Mouse (Mus musculus): ENCODE measurements around the gene Stk39. TPM values are rescaled to one million over a fixed set of nuclear protein-coding genes. Genes with fewer than 3 reads are reported as not detected.

Stk39 gene
- polyA plus RNA-seq, 1 experiment from 2014 or later: 45.1 TPM

DNA sequence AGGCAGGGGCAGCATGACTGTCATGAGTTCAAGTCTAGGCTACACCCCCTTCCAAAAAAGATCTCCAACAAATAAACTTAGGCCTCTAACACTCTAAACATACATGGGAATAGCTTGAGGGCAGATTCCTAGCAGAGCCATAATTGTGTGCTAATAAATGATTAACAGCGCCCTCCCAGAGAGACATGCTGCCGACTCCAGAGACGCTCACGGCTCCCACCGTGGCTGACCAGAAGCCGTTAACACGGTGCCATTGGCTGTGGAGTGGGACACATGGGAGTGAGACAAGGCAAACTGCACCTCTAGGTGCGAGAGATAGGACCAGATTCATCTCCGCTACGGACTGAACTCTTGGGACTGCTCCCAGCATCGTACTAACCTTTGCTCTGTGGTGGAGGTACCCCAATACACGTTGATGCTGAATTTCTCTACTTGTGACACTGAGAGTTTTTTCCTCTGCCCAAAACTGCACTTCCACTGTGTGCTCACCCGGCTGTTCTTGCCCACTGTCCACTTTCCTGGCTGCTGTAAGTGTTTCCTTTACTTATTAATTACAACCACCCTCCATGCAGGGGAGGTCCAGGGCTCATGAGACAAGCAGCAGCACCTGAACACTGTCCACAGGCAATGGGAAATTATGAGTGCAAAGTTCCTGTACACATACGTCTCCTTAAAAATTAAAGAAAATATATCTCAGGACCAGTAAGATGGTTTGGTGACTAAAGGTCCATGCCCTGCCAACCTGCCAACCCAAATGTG is 84.1 kb downstream of the Stk39 start:
- ATAC-seq (replicated peaks; ENCODE audit: low FRiP score) (no peak), DNase-seq (ENCODE audit: low spot score) (no peak)
- no peak overlapping the region for H3K4me2 ChIP-seq (ENCODE audit: low read depth, low read length, severe bottlenecking)
- 89% methylated on average over 14 of the region's 14 CpGs for WGBS
- no peak overlapping the region for H3K9ac ChIP-seq (ENCODE audit: low read length)
- no peak overlapping the region for H3K27ac ChIP-seq (ENCODE audit: low read depth, low read length)
- H3K36me3 ChIP-seq (ENCODE audit: control insufficient read depth, insufficient read depth, low read length): no peaks in the 10 kb centered on the region; the same call in 1 of the 2 replicates
- H3K4me1 ChIP-seq (replicated peaks; ENCODE audit: control insufficient read depth, insufficient read depth, low read length): peaks cover 2% of the 10 kb centered on the region; the same call in 1 of the 2 replicates
- H3K9me3 ChIP-seq (ENCODE audit: control insufficient read depth, low read length): no peaks in the 10 kb centered on the region
- no peaks in the 10 kb centered on the region for H3K27me3 ChIP-seq (ENCODE audit: control insufficient read depth, insufficient read depth, low read length)
- no peak overlapping the region for H3K4me3 ChIP-seq (ENCODE audit: low read depth, low read length)

DNA sequence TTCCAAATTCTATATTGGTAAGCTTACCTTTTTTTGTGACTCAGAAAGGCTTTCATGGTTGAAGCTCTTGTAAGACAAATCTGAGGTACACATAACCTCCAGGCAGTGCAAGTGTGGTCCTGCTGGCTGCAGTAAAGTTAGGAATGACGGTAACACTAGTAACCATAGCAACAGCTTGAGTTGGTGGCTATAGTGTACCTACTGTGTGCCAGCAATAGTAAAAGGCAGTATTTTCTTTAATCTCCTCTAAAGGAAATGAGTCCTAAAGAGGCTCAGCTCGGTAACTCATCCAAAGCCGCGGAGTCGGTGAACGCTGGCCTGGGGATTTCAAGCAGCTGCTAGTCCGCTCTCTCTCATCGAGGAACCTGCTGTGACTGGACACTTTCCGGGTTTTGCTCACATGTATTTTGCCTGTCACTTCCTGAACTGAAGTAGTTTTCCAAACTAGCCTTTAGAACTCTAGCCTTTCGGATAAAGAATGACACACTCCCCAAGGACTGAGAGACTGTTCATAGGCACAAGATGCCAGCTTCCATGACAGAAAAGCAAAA is 85.7 kb downstream of the Stk39 start:
- H3K9me3 ChIP-seq (ENCODE audit: control insufficient read depth, low read length): no peaks in the 10 kb centered on the region
- H3K9ac ChIP-seq (ENCODE audit: low read length): no peak overlapping the region
- no peak overlapping the region for H3K4me3 ChIP-seq (ENCODE audit: low read depth, low read length)
- peaks cover 4% of the 10 kb centered on the region; the same call in 1 of the 2 replicates for H3K4me1 ChIP-seq (replicated peaks; ENCODE audit: control insufficient read depth, insufficient read depth, low read length)
- H3K36me3 ChIP-seq (ENCODE audit: control insufficient read depth, insufficient read depth, low read length): no peaks in the 10 kb centered on the region; the same call in 1 of the 2 replicates
- no peak for ATAC-seq (replicated peaks; ENCODE audit: low FRiP score)
- H3K27me3 ChIP-seq (ENCODE audit: control insufficient read depth, insufficient read depth, low read length): no peaks in the 10 kb centered on the region
- 55% methylated on average over 10 of the region's 10 CpGs for WGBS
- no peak overlapping the region for H3K27ac ChIP-seq (ENCODE audit: low read depth, low read length)
- no peak for DNase-seq (ENCODE audit: low spot score)
- no peak overlapping the region for H3K4me2 ChIP-seq (ENCODE audit: low read depth, low read length, severe bottlenecking)

DNA sequence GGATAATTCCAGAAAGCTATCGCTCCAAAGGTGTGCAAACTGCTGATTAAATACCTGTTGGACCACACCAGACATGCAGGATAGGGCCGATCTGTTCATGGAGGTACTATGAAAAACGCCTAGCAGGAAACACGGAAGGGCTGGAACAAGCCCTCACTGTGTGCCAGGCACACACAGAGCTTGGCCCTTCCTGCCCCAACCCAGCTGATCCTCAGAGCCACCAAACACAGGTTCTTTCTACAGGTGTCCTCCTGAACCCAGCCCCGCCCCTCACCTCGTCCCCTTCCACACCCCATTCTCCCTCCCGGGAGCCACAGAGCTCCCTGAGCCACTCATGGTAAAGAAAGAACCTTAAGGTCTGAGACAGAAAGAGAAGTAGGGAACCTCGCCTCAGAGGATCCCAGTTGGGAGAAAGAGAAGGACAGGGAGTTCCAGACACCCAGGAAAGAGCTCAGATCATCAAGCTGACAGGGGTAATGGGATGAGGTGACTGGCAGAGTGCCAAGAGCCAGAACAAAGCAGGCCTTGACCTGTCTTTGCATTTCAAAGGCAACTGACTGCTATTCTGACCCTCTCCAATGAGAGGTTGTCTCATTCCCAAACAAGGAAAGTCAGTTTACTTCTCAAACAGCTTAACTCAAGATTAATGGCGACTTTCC is 86.3 kb downstream of the Stk39 start:
- Histone ChIP-seq H3K36me3 (ENCODE audit: control insufficient read depth, insufficient read depth, low read length) (no peaks in the 10 kb centered on the region; the same call in 1 of the 2 replicates), H3K27me3 (ENCODE audit: control insufficient read depth, insufficient read depth, low read length) (no peaks in the 10 kb centered on the region), H3K4me1 (replicated peaks; ENCODE audit: control insufficient read depth, insufficient read depth, low read length) (peaks cover 4% of the 10 kb centered on the region; the same call in 1 of the 2 replicates), H3K27ac (ENCODE audit: low read depth, low read length) (no peak overlapping the region), H3K4me3 (ENCODE audit: low read depth, low read length) (no peak overlapping the region), H3K9me3 (ENCODE audit: control insufficient read depth, low read length) (no peaks in the 10 kb centered on the region), H3K4me2 (ENCODE audit: low read depth, low read length, severe bottlenecking) (no peak overlapping the region), H3K9ac (ENCODE audit: low read length) (no peak overlapping the region)
- no peak for DNase-seq (ENCODE audit: low spot score)
- 74% methylated on average over 9 of the region's 9 CpGs for WGBS
- no peak; the same call in 1 of the 2 replicates for ATAC-seq (replicated peaks; ENCODE audit: low FRiP score)

DNA sequence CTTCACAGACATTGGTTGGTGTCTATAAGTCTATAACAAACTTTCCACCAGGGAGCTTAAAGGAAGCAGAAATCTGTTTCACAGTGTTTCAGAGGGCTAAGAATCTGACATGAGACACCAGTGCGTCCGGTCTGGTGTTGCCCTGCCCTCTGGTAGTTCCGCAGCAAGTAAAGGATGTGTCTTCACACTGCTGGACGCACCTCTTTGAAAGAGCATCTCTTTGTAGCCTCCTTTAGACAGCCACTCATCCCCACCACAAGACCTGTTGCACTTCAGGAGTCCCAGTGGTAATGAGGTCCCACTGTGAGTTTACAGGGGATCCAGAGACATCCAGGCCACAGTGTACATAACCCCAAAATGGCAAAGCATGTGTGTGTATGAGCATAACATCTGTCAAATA is 88.1 kb downstream of the Stk39 start:
- WGBS: 93% methylated on average over 4 of the region's 4 CpGs
- H3K27me3 ChIP-seq (ENCODE audit: control insufficient read depth, insufficient read depth, low read length): no peaks in the 10 kb centered on the region
- ATAC-seq (replicated peaks; ENCODE audit: low FRiP score) (no peak), DNase-seq (ENCODE audit: low spot score) (no peak)
- H3K4me1 ChIP-seq (replicated peaks; ENCODE audit: control insufficient read depth, insufficient read depth, low read length): peaks cover 8% of the 10 kb centered on the region
- no peak overlapping the region for H3K9ac ChIP-seq (ENCODE audit: low read length)
- H3K27ac ChIP-seq (ENCODE audit: low read depth, low read length): no peak overlapping the region
- H3K4me2 ChIP-seq (ENCODE audit: low read depth, low read length, severe bottlenecking): no peak overlapping the region
- H3K4me3 ChIP-seq (ENCODE audit: low read depth, low read length): no peak overlapping the region
- no peaks in the 10 kb centered on the region for H3K9me3 ChIP-seq (ENCODE audit: control insufficient read depth, low read length)
- H3K36me3 ChIP-seq (ENCODE audit: control insufficient read depth, insufficient read depth, low read length): no peaks in the 10 kb centered on the region; the same call in 1 of the 2 replicates

DNA sequence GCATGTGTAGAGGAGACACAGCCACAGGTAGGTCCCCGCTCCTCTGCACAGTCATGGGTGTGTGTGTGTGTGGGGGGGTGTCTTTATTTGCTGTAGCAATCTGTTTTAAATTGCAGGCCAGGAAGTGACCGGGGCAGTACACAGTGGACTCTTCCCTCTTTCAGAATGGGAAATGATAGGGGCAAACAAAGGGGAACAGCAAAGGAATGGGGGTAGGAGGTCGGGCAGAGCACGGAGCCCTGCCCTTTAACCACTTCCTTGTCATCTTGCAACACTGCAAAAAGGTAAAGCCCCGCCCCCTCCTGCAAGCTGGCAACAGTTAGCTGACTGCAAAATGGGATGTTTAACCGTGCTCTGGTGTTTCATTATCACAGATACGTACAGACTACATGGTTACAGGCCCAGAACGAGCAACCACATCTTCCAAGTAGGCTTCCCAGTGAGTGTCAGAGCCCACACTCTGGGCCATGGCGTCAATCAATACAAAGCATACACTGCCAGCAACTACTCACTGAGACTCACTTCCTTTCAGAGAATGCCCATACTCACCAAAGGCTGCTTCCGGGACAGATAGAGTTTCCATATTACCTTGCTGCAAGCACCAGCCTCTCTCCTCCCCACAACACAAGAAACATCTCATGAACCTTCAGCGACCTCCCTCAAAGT is 89.5 kb downstream of the Stk39 start:
- Histone ChIP-seq H3K27ac (ENCODE audit: low read depth, low read length) (no peak overlapping the region), H3K4me1 (replicated peaks; ENCODE audit: control insufficient read depth, insufficient read depth, low read length) (peaks cover 10% of the 10 kb centered on the region), H3K4me2 (ENCODE audit: low read depth, low read length, severe bottlenecking) (no peak overlapping the region), H3K36me3 (ENCODE audit: control insufficient read depth, insufficient read depth, low read length) (no peaks in the 10 kb centered on the region; the same call in 1 of the 2 replicates), H3K9me3 (ENCODE audit: control insufficient read depth, low read length) (no peaks in the 10 kb centered on the region), H3K27me3 (ENCODE audit: control insufficient read depth, insufficient read depth, low read length) (no peaks in the 10 kb centered on the region), H3K9ac (ENCODE audit: low read length) (no peak overlapping the region), H3K4me3 (ENCODE audit: low read depth, low read length) (no peak overlapping the region)
- ATAC-seq (replicated peaks; ENCODE audit: low FRiP score): no peak
- WGBS: 73% methylated on average over 11 of the region's 11 CpGs
- DNase-seq (ENCODE audit: low spot score): no peak

DNA sequence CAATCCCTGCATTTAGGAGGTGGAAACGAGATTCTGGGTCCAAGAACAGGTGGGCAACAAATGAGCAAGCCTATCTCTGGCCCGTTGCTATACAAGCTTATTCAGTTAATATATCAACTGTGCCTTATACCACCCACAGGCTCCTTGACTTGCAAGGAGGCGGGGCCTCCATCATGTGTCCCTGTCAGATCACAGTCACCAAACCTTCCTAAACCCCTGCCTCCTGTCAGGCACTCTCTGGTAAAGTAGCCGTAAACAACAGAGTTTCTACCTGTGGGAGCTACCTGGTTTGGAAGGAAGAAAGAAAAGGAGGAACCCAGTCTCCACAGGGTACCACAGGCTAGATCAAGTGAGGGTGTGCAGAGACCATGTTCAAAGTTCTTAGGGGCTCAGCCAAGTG is 90.2 kb downstream of the Stk39 start:
- ATAC-seq (replicated peaks; ENCODE audit: low FRiP score) (no peak), DNase-seq (ENCODE audit: low spot score) (no peak)
- WGBS: 78% methylated on average over 4 of the region's 4 CpGs
- Histone ChIP-seq H3K36me3 (ENCODE audit: control insufficient read depth, insufficient read depth, low read length) (no peaks in the 10 kb centered on the region), H3K4me3 (ENCODE audit: low read depth, low read length) (no peak overlapping the region), H3K9me3 (ENCODE audit: control insufficient read depth, low read length) (no peaks in the 10 kb centered on the region), H3K4me1 (replicated peaks; ENCODE audit: control insufficient read depth, insufficient read depth, low read length) (peaks cover 9% of the 10 kb centered on the region), H3K27ac (ENCODE audit: low read depth, low read length) (no peak overlapping the region), H3K27me3 (ENCODE audit: control insufficient read depth, insufficient read depth, low read length) (no peaks in the 10 kb centered on the region), H3K4me2 (ENCODE audit: low read depth, low read length, severe bottlenecking) (no peak overlapping the region), H3K9ac (ENCODE audit: low read length) (no peak overlapping the region)

DNA sequence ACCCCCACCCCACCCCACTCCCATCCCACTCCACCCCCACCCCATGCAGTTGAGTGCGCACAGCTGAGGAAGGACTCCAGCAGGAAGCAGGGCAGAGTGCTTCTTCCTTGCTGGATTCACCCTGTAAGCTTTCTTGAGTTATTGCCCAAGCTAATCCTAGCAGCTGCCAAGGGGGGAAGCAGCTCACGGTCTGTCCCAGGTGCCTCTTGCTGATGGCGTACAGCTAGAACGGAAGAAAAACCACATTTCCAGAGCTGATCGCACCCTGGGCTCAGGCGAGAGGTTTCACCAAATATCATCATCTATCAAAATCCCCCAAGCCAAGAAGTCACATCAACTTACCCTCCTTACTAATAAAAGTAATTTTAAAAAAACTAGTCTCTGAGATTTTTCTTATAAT is 90.9 kb downstream of the Stk39 start:
- no peaks in the 10 kb centered on the region for H3K9me3 ChIP-seq (ENCODE audit: control insufficient read depth, low read length)
- H3K27ac ChIP-seq (ENCODE audit: low read depth, low read length): no peak overlapping the region
- H3K36me3 ChIP-seq (ENCODE audit: control insufficient read depth, insufficient read depth, low read length): no peaks in the 10 kb centered on the region
- H3K4me3 ChIP-seq (ENCODE audit: low read depth, low read length): no peak overlapping the region
- 71% methylated on average over 6 of the region's 6 CpGs for WGBS
- H3K4me2 ChIP-seq (ENCODE audit: low read depth, low read length, severe bottlenecking): no peak overlapping the region
- H3K27me3 ChIP-seq (ENCODE audit: control insufficient read depth, insufficient read depth, low read length): no peaks in the 10 kb centered on the region
- peaks cover 8% of the 10 kb centered on the region for H3K4me1 ChIP-seq (replicated peaks; ENCODE audit: control insufficient read depth, insufficient read depth, low read length)
- no peak overlapping the region for H3K9ac ChIP-seq (ENCODE audit: low read length)
- ATAC-seq (replicated peaks; ENCODE audit: low FRiP score) (no peak), DNase-seq (ENCODE audit: low spot score) (no peak)

DNA sequence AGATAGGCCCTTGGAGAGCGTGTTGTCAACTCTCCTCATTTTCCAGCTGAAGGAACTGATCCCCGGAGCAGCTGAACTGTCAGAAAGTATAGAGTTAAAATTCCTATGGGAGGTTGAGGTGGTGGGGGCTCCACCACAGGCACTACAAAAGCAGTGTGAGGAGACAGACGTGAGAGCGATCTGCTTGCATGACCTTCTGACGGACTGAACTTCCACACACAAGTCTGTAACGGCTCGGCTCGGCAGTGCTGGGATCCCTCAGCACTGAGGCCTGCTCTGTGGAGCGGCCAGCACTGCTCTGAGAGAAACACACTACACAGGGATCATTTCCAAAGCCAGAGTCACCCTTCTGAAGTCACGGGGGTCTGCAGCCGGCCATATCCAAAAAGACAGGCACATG is 92.4 kb downstream of the Stk39 start:
- peaks cover 8% of the 10 kb centered on the region for H3K4me1 ChIP-seq (replicated peaks; ENCODE audit: control insufficient read depth, insufficient read depth, low read length)
- H3K36me3 ChIP-seq (ENCODE audit: control insufficient read depth, insufficient read depth, low read length): no peaks in the 10 kb centered on the region
- no peak overlapping the region for H3K27ac ChIP-seq (ENCODE audit: low read depth, low read length)
- no peak overlapping the region for H3K4me3 ChIP-seq (ENCODE audit: low read depth, low read length)
- 49% methylated on average over 11 of the region's 11 CpGs for WGBS
- no peak overlapping the region for H3K9ac ChIP-seq (ENCODE audit: low read length)
- no peaks in the 10 kb centered on the region for H3K27me3 ChIP-seq (ENCODE audit: control insufficient read depth, insufficient read depth, low read length)
- 0 out of 2 replicates have a peak, but pooled peaks have one; percentile 28 for ATAC-seq (replicated peaks; ENCODE audit: low FRiP score)
- DNase-seq (ENCODE audit: low spot score): no peak
- no peak overlapping the region for H3K4me2 ChIP-seq (ENCODE audit: low read depth, low read length, severe bottlenecking)
- no peaks in the 10 kb centered on the region for H3K9me3 ChIP-seq (ENCODE audit: control insufficient read depth, low read length)

Measured in forebrain, embryonic 11.5 days (tissue).